Mouse (Mus musculus) adipocyte (in vitro differentiated cells): ENCODE measurements around the gene Camk1g.

Experiments used
- DNase-seq: peaks from one replicate; pipeline ENCODE4 v3.0.0-alpha.2; 2016; ENCODE audit warnings: low spot score

The Camk1g gene

GRCm38 (mm10) chr1:193301216-193302092 is 68.6 kb downstream of the Camk1g start:
- no peak for DNase-seq

- no peak for DNase-seq
These were observed 70.1 kb downstream of the Camk1g start for GRCm38 (mm10) chr1:193299995-193300394.

- DNase-seq, result no peak
These were observed 71.8 kb downstream of the Camk1g start for GRCm38 (mm10) chr1:193298141-193298765.
